10 mouse cellular contexts compared by ENCODE assay signal in genomic region chr11:77808051-77808465, GRCm38 (mm10). TPM values are rescaled to one million over a fixed set of nuclear protein-coding genes. Genes with fewer than 3 reads are reported as not detected.
A peak's percentile ranks its signal among the peaks of the same experiment; 100 is the strongest.
DNase-seq lines count a peak whose midpoint lies in the region; ATAC-seq and TF ChIP-seq lines count a peak whose summit lies in the region.
"Had no signal": no experiment of that assay in that cellular context is flagged by ENCODE, and none has a peak within 500 bp of the region (broad histone marks: within the 10 kb centered on the region; RNA-seq: fewer than 3 reads in every experiment).

No protein-coding gene starts in this region.

- WGBS in forebrain, postnatal 0 days: 15% methylated on average over 5 of the region's 5 CpGs
- WGBS in midbrain, embryonic 14.5 days: 15% methylated on average over 5 of the region's 5 CpGs

- ATAC-seq in forebrain, postnatal 0 days: peak; percentile 32; the same call in 1 of the 2 replicates
- no peak for ATAC-seq in midbrain, embryonic 14.5 days (ENCODE audit: low FRiP score, low TSS enrichment)

- H3K9ac ChIP-seq in forebrain, postnatal 0 days: no peak overlapping the region
- no peak overlapping the region for H3K9ac ChIP-seq in midbrain, embryonic 14.5 days (replicated peaks; ENCODE audit: low read length)

- DNase-seq in adrenal gland, adult (ENCODE audit: inconsistent age in 2 of 2, low spot score in 1 of 2): peak; percentile 63 to 76
- no peak for DNase-seq in adrenal gland, adult 8-10 months
- DNase-seq in kidney, postnatal 25 days: peak; percentile 56 to 74
- DNase-seq in kidney, postnatal 10 days: no peak
- no peak for DNase-seq in forebrain, postnatal 0 days
- DNase-seq in midbrain, embryonic 14.5 days: peak; percentile 55
- DNase-seq in layer of hippocampus, adult 9-11 months: no peak
- DNase-seq in ovary, postnatal 36 days (ENCODE audit: low spot score): no peak
- DNase-seq: right cerebral cortex, postnatal 25 days had no signal

- no peaks in the 10 kb centered on the region for H3K27me3 ChIP-seq in forebrain, postnatal 0 days (ENCODE audit: insufficient read depth, low read length)
- no peaks in the 10 kb centered on the region for H3K27me3 ChIP-seq in midbrain, embryonic 14.5 days (ENCODE audit: control insufficient read depth, insufficient read depth, low read length)

- no peak for TF ChIP-seq CTCF in forebrain, postnatal 0 days (IDR thresholded peaks at IDR 0.05; ENCODE audit: low read depth)

- H3K4me1 ChIP-seq in forebrain, postnatal 0 days (ENCODE audit: insufficient read depth): 0 out of 2 replicates have a peak, but pooled peaks cover 4% of the 10 kb centered on the region
- peaks cover 15% of the 10 kb centered on the region for H3K4me1 ChIP-seq in midbrain, embryonic 14.5 days (ENCODE audit: control insufficient read depth, insufficient read depth, low read length)

- H3K9me3 ChIP-seq in forebrain, postnatal 0 days (ENCODE audit: low read length): no peaks in the 10 kb centered on the region
- H3K9me3 ChIP-seq in midbrain, embryonic 14.5 days (ENCODE audit: control insufficient read depth, low read length): no peaks in the 10 kb centered on the region

- no peak overlapping the region for H3K27ac ChIP-seq in forebrain, postnatal 0 days (ENCODE audit: low read depth, low read length)
- peak overlapping the region; percentile 55 for H3K27ac ChIP-seq in midbrain, embryonic 14.5 days (replicated peaks; ENCODE audit: low read depth, low read length)

- H3K4me2 ChIP-seq in forebrain, postnatal 0 days (ENCODE audit: low read depth): no peak overlapping the region
- H3K4me2 ChIP-seq in midbrain, embryonic 14.5 days (ENCODE audit: low read length): no peak overlapping the region

- no peaks in the 10 kb centered on the region for H3K36me3 ChIP-seq in forebrain, postnatal 0 days (ENCODE audit: insufficient read depth)
- peaks cover 8% of the 10 kb centered on the region; the same call in 1 of the 2 replicates for H3K36me3 ChIP-seq in midbrain, embryonic 14.5 days (ENCODE audit: control insufficient read depth, insufficient read depth, low read length)

- H3K4me3 ChIP-seq in forebrain, postnatal 0 days (ENCODE audit: low read depth, low read length): no peak overlapping the region
- H3K4me3 ChIP-seq in midbrain, embryonic 14.5 days (replicated peaks; ENCODE audit: low read depth, low read length): no peak overlapping the region

RNA-seq across cellular contexts. Expression of gene Gm10277, which starts 20.5 kb away (rescaled TPM):
- total RNA-seq in adrenal gland, adult 8-10 months (2022): not detected
- total RNA-seq in forebrain, postnatal 0 days (2014; rRNA removed): not detected in 2 replicates
- 0.29 TPM in 1 of 2 replicates, not detected in the other for polyA plus RNA-seq in forebrain, postnatal 0 days (2015; fragmentation: Nextera tagmentation; extraction: Ambion mirVana)
- 1.0 and 1.6 TPM in 2 replicates for polyA plus RNA-seq in midbrain, embryonic 14.5 days (2014; fragmentation: Nextera tagmentation; extraction: Ambion mirVana)
- polyA plus RNA-seq: frontal cortex, adult 2 months had no signal

RNA-seq across cellular contexts. Expression of gene Myo18a, which starts 45.0 kb away (rescaled TPM):
- total RNA-seq in adrenal gland, adult 8-10 months (2022): 100 to 1,000 TPM in 2 of 4 experiments, 10 to 100 TPM in 2; 61.9 to 158 (median 94.7) TPM
- total RNA-seq in forebrain, postnatal 0 days (2014; rRNA removed): 67.5 and 85.2 TPM in 2 replicates
- polyA plus RNA-seq in forebrain, postnatal 0 days (2015; fragmentation: Nextera tagmentation; extraction: Ambion mirVana): 23.9 and 33.8 TPM in 2 replicates
- polyA plus RNA-seq in midbrain, embryonic 14.5 days (2014; fragmentation: Nextera tagmentation; extraction: Ambion mirVana): 42.3 and 49.7 TPM in 2 replicates

Comparison
In these comparisons a context has a peak if more than half of its experiments do, and no peak if none do; other contexts are left out.
1. DNase-seq: peak in adrenal gland, adult (2 of 2), kidney, postnatal 25 days (2 of 2) and midbrain, embryonic 14.5 days (single experiment); none in adrenal gland, adult 8-10 months (single experiment), kidney, postnatal 10 days (single experiment), forebrain, postnatal 0 days (single experiment), layer of hippocampus, adult 9-11 months (single experiment) and ovary, postnatal 36 days (single experiment).